ENCODE assay signal across 27 mouse cellular contexts in the genomic region with DNA sequence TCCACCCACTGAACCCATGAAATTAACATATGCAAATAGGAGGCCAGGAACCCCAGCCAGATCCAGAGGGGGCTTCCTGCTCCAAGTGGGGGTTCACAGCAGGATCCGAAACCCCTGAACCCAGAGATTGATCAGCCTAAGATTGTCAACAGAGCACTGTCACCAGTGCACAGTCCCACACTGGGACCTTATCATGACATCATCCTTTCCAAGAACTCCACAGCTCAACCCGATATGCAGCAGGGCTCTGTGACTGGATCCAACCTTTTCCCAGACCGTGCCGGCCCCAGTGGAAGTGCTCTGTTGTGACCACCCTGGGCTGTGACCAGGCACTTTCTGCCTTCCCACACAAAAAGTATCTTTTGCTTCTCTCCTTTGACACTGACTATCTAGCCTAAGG. TPM values are rescaled to one million over a fixed set of nuclear protein-coding genes. Genes with fewer than 3 reads are reported as not detected.
A peak's percentile ranks its signal among the peaks of the same experiment; 100 is the strongest.
DNase-seq lines count a peak whose midpoint lies in the region; ATAC-seq and TF ChIP-seq lines count a peak whose summit lies in the region.
"Had no signal": no experiment of that assay in that cellular context is flagged by ENCODE, and none has a peak within 500 bp of the region (broad histone marks: within the 10 kb centered on the region; RNA-seq: fewer than 3 reads in every experiment).

No protein-coding gene starts in this region.

- 57% methylated on average over 4 of the region's 4 CpGs for WGBS in kidney, adult 2 months
- 53% methylated on average over 4 of the region's 4 CpGs for WGBS in kidney, embryonic 16.5 days
- WGBS in intestine, embryonic 16.5 days: 57% methylated on average over 4 of the region's 4 CpGs
- WGBS in liver, embryonic 14.5 days (ENCODE audit: insufficient replicate concordance): 40% methylated on average over 4 of the region's 4 CpGs
- WGBS in hindbrain, postnatal 0 days: 53% methylated on average over 4 of the region's 4 CpGs

- no peak overlapping the region for H3K4me2 ChIP-seq in kidney, embryonic 16.5 days (replicated peaks; ENCODE audit: low read depth, low read length)
- no peak overlapping the region for H3K4me2 ChIP-seq in intestine, embryonic 16.5 days (ENCODE audit: low read depth, low read length)
- no peak overlapping the region for H3K4me2 ChIP-seq in liver, embryonic 14.5 days (ENCODE audit: low read depth)
- H3K4me2 ChIP-seq in hindbrain, postnatal 0 days (ENCODE audit: low read depth, low read length): no peak overlapping the region
- H3K4me2 ChIP-seq: forebrain, embryonic 15.5 days; heart, embryonic 12.5 days; hindbrain, embryonic 13.5 days; midbrain, embryonic 15.5 days; neural tube, embryonic 15.5 days had no signal

- no peak for DNase-seq in kidney, adult 2 months
- DNase-seq in liver, embryonic 14.5 days (ENCODE audit: low read depth in 3 of 3, low spot score in 3 of 3): no peak
- DNase-seq in spleen, postnatal 4 days (ENCODE audit: low spot score in 2 of 2): no peak
- DNase-seq in hindbrain, postnatal 0 days (ENCODE audit: low spot score): no peak
- DNase-seq in testis, postnatal 14 days (ENCODE audit: low spot score): no peak
- DNase-seq: cerebellum, adult 18-20 months; cerebellum, postnatal 10 days; gastrocnemius, adult 2 months; heart, adult 2 months; heart, postnatal 4 days; layer of hippocampus, postnatal 36 days; lung, adult 2 months; lung, postnatal 10 days; retina, postnatal 1 day; right cerebral cortex, postnatal 14 days; thymus, adult 18-20 months; thymus, postnatal 36 days had no signal

- no peaks in the 10 kb centered on the region for H3K36me3 ChIP-seq in kidney, adult 2 months (ENCODE audit: control insufficient read depth, insufficient read depth, low read length)
- no peaks in the 10 kb centered on the region for H3K36me3 ChIP-seq in kidney, embryonic 16.5 days (ENCODE audit: insufficient read depth, low read length)
- no peaks in the 10 kb centered on the region for H3K36me3 ChIP-seq in intestine, embryonic 16.5 days (ENCODE audit: control insufficient read depth, insufficient read depth, low read length)
- H3K36me3 ChIP-seq in liver, embryonic 14.5 days (replicated peaks; ENCODE audit: control insufficient read depth, insufficient read depth, low read depth): no peaks in the 10 kb centered on the region
- H3K36me3 ChIP-seq in hindbrain, postnatal 0 days (ENCODE audit: insufficient read depth, low read length): no peaks in the 10 kb centered on the region
- H3K36me3 ChIP-seq: forebrain, embryonic 15.5 days; heart, embryonic 12.5 days; hindbrain, embryonic 13.5 days; midbrain, embryonic 15.5 days; neural tube, embryonic 15.5 days had no signal

- H3K4me1 ChIP-seq in kidney, adult 2 months (ENCODE audit: control insufficient read depth, insufficient read depth, low read length): peaks cover 12% of the 10 kb centered on the region; the same call in 1 of the 2 replicates
- no peaks in the 10 kb centered on the region for H3K4me1 ChIP-seq in kidney, embryonic 16.5 days (ENCODE audit: insufficient read depth, low read length)
- no peaks in the 10 kb centered on the region for H3K4me1 ChIP-seq in intestine, embryonic 16.5 days (ENCODE audit: control insufficient read depth, insufficient read depth, low read length)
- H3K4me1 ChIP-seq in liver, embryonic 14.5 days (replicated peaks; ENCODE audit: control insufficient read depth in 2 of 2, insufficient read depth in 2 of 2, low read length in 1 of 2): peaks cover 0 to 4% of the 10 kb centered on the region in 2 experiments; a peak in 2 of 4 replicates
- no peaks in the 10 kb centered on the region for H3K4me1 ChIP-seq in hindbrain, postnatal 0 days (ENCODE audit: insufficient read depth, low read length)
- H3K4me1 ChIP-seq: forebrain, embryonic 15.5 days; heart, embryonic 12.5 days; hindbrain, embryonic 13.5 days; midbrain, embryonic 15.5 days; neural tube, embryonic 15.5 days had no signal

- peak overlapping the region; percentile 45; the same call in 1 of the 2 replicates for H3K27ac ChIP-seq in kidney, adult 2 months (ENCODE audit: insufficient read depth, low read depth, low read length)
- no peak overlapping the region for H3K27ac ChIP-seq in kidney, embryonic 16.5 days (ENCODE audit: low read length)
- no peak overlapping the region for H3K27ac ChIP-seq in intestine, embryonic 16.5 days (ENCODE audit: low read length)
- no peak overlapping the region for H3K27ac ChIP-seq in liver, embryonic 14.5 days
- no peak overlapping the region for H3K27ac ChIP-seq in hindbrain, postnatal 0 days
- H3K27ac ChIP-seq: forebrain, embryonic 15.5 days; gastrocnemius, adult 2 months; heart, adult 2 months; hindbrain, embryonic 13.5 days; midbrain, embryonic 15.5 days; neural tube, embryonic 15.5 days had no signal

- ATAC-seq in kidney, embryonic 16.5 days (ENCODE audit: low FRiP score, low TSS enrichment): no peak
- 0 out of 2 replicates have a peak, but pooled peaks have one; percentile 29 for ATAC-seq in intestine, embryonic 16.5 days
- ATAC-seq in liver, embryonic 14.5 days (ENCODE audit: insufficient read depth): peak; percentile 30; the same call in 1 of the 2 replicates
- ATAC-seq in hindbrain, postnatal 0 days: no peak
- ATAC-seq: forebrain, embryonic 15.5 days; midbrain, embryonic 15.5 days had no signal

- no peak for TF ChIP-seq CTCF in kidney, adult 2 months (conservative IDR thresholded peaks at IDR 0.05; ENCODE audit: insufficient read depth, insufficient read length, low read depth, low read length)
- no peak for TF ChIP-seq CTCF in liver, embryonic 14.5 days (IDR thresholded peaks at IDR 0.05; ENCODE audit: low read depth)
- no peak for TF ChIP-seq CTCF in hindbrain, postnatal 0 days (IDR thresholded peaks at IDR 0.05; ENCODE audit: low read depth)

- H3K9ac ChIP-seq in kidney, embryonic 16.5 days (replicated peaks; ENCODE audit: low read length): no peak overlapping the region
- no peak overlapping the region for H3K9ac ChIP-seq in intestine, embryonic 16.5 days (ENCODE audit: low read depth, low read length)
- H3K9ac ChIP-seq in liver, embryonic 14.5 days (replicated peaks): no peak overlapping the region
- no peak overlapping the region for H3K9ac ChIP-seq in hindbrain, postnatal 0 days (replicated peaks; ENCODE audit: low read length)
- H3K9ac ChIP-seq: forebrain, embryonic 15.5 days; heart, embryonic 12.5 days; hindbrain, embryonic 13.5 days; midbrain, embryonic 15.5 days; neural tube, embryonic 15.5 days had no signal

- TF ChIP-seq POLR2A in kidney, adult 2 months (IDR thresholded peaks at IDR 0.05; ENCODE audit: low read depth, low read length): no peak

- H3K4me3 ChIP-seq in kidney, adult 2 months (ENCODE audit: insufficient read depth, low read depth, low read length): no peak overlapping the region
- no peak overlapping the region for H3K4me3 ChIP-seq in kidney, embryonic 16.5 days (ENCODE audit: low read length)
- no peak overlapping the region for H3K4me3 ChIP-seq in intestine, embryonic 16.5 days (ENCODE audit: low read length)
- H3K4me3 ChIP-seq in liver, embryonic 14.5 days (ENCODE audit: insufficient read depth in 1 of 2, low read depth in 2 of 2, low read length in 2 of 2): no peak overlapping the region
- no peak overlapping the region for H3K4me3 ChIP-seq in hindbrain, postnatal 0 days (ENCODE audit: low read length)
- H3K4me3 ChIP-seq: forebrain, embryonic 15.5 days; gastrocnemius, adult 2 months; heart, adult 2 months; heart, embryonic 12.5 days; hindbrain, embryonic 13.5 days; midbrain, embryonic 15.5 days; neural tube, embryonic 15.5 days had no signal

- no peaks in the 10 kb centered on the region for H3K27me3 ChIP-seq in kidney, adult 2 months (replicated peaks; ENCODE audit: control insufficient read depth, insufficient read depth, low read length)
- no peaks in the 10 kb centered on the region for H3K27me3 ChIP-seq in kidney, embryonic 16.5 days (ENCODE audit: insufficient read depth, low read length)
- no peaks in the 10 kb centered on the region for H3K27me3 ChIP-seq in intestine, embryonic 16.5 days (replicated peaks; ENCODE audit: control insufficient read depth, insufficient read depth, low read length)
- no peaks in the 10 kb centered on the region for H3K27me3 ChIP-seq in liver, embryonic 14.5 days (ENCODE audit: control insufficient read depth, insufficient read depth, low read length)
- H3K27me3 ChIP-seq in hindbrain, postnatal 0 days (ENCODE audit: insufficient read depth, low read length): no peaks in the 10 kb centered on the region
- H3K27me3 ChIP-seq: forebrain, embryonic 15.5 days; hindbrain, embryonic 13.5 days; midbrain, embryonic 15.5 days; neural tube, embryonic 15.5 days had no signal

- no peak for TF ChIP-seq EP300 in liver, embryonic 14.5 days (IDR thresholded peaks at IDR 0.05; ENCODE audit: low read depth)

- H3K9me3 ChIP-seq in kidney, embryonic 16.5 days (ENCODE audit: low read length): no peaks in the 10 kb centered on the region
- no peaks in the 10 kb centered on the region for H3K9me3 ChIP-seq in intestine, embryonic 16.5 days (ENCODE audit: control insufficient read depth, low read length)
- no peaks in the 10 kb centered on the region for H3K9me3 ChIP-seq in liver, embryonic 14.5 days (ENCODE audit: control insufficient read depth, low read length)
- no peaks in the 10 kb centered on the region for H3K9me3 ChIP-seq in hindbrain, postnatal 0 days (ENCODE audit: low read length)
- H3K9me3 ChIP-seq: forebrain, embryonic 15.5 days; heart, embryonic 12.5 days; hindbrain, embryonic 13.5 days; midbrain, embryonic 15.5 days; neural tube, embryonic 15.5 days had no signal

RNA-seq across cellular contexts. Expression of a gene that starts 57.7 kb away (rescaled TPM):
- 0.43 and 0.50 TPM in 2 replicates for polyA plus RNA-seq in kidney, adult 2 months (2012; rRNA removed)
- 0.14 and 0.32 TPM in 2 replicates for polyA plus RNA-seq in kidney, embryonic 16.5 days (2015; fragmentation: Nextera tagmentation; extraction: Ambion mirVana)
- polyA plus RNA-seq in intestine, embryonic 16.5 days (2015; fragmentation: Nextera tagmentation; extraction: Ambion mirVana): 0.82 and 1.2 TPM in 2 replicates
- polyA plus RNA-seq in liver, embryonic 14.5 days (2012; rRNA removed): 0.12 and 0.13 TPM in 2 replicates
- not detected in 2 replicates for polyA plus RNA-seq in liver, embryonic 14.5 days (2014; fragmentation: Nextera tagmentation; extraction: Ambion mirVana)
- 2.9 and 6.8 TPM in 2 replicates for total RNA-seq in hindbrain, postnatal 0 days (2014; rRNA removed)
- 0.98 and 1.2 TPM in 2 replicates for polyA plus RNA-seq in hindbrain, postnatal 0 days (2015; fragmentation: Nextera tagmentation; extraction: Ambion mirVana)
- total RNA-seq: common myeloid progenitor, adult 5-6 weeks; heart, adult 2 months; heart, postnatal 4 days; MEL had no signal
- polyA plus RNA-seq: heart, postnatal 0 days had no signal

Comparison
In these comparisons a context has a peak if more than half of its experiments do, and no peak if none do; other contexts are left out.
1. ATAC-seq: peak in intestine, embryonic 16.5 days (single experiment) and liver, embryonic 14.5 days (single experiment); none in kidney, embryonic 16.5 days (single experiment) and hindbrain, postnatal 0 days (single experiment).